Mouse (Mus musculus) forebrain, embryonic 13.5 days (tissue): ENCODE results near the gene Dok3. TPM values are rescaled to one million over a fixed set of nuclear protein-coding genes. Genes with fewer than 3 reads are reported as not detected.
"Not testable (repeated sequence)": the region's sequence is repeated elsewhere in the genome, so short reads cannot be mapped to it uniquely, and the experiment has no call there.

ENCODE experiments used
- ATAC-seq: fragments of 200-750 bp; cut with Nextera tagmentation; 2 replicates; pipeline ENCODE4 v1.8.0; 2017
- H3K27ac ChIP-seq: fragments of 300-500 bp; sonication (generic); 2 replicates; pipeline ENCODE4 v1.5.1; 2015; ENCODE audit warnings: inconsistent platforms, mild to moderate bottlenecking, moderate library complexity
- H3K27me3 ChIP-seq: fragments of 300-500 bp; sonication (generic); 2 replicates; pipeline ENCODE4 v1.6.1; 2015; ENCODE audit warnings: mild to moderate bottlenecking, inconsistent platforms
- H3K36me3 ChIP-seq: fragments of 300-500 bp; sonication (generic); 2 replicates; pipeline ENCODE4 v1.6.1; 2015; ENCODE audit warnings: mild to moderate bottlenecking, inconsistent platforms; ENCODE audit not compliant: poor library complexity, severe bottlenecking
- H3K4me1 ChIP-seq: fragments of 300-500 bp; sonication (generic); 2 replicates; pipeline ENCODE4 v1.6.1; 2015; ENCODE audit warnings: inconsistent platforms
- H3K4me2 ChIP-seq: fragments of 300-500 bp; sonication (generic); 2 replicates; pipeline ENCODE4 v1.6.1; 2015; ENCODE audit warnings: inconsistent platforms, mild to moderate bottlenecking, moderate library complexity
- H3K4me3 ChIP-seq: fragments of 300-500 bp; sonication (generic); 2 replicates; pipeline ENCODE4 v1.5.1; 2015; ENCODE audit warnings: mild to moderate bottlenecking, inconsistent platforms
- H3K9ac ChIP-seq: fragments of 300-500 bp; sonication (generic); 2 replicates; pipeline ENCODE4 v1.6.1; 2015; ENCODE audit warnings: mild to moderate bottlenecking, inconsistent platforms
- H3K9me3 ChIP-seq: fragments of 300-500 bp; sonication (generic); replicated peaks from 2 replicates; pipeline ENCODE4 v1.6.1; 2016; ENCODE audit warnings: inconsistent platforms
- WGBS: fragments of 180-500 bp; shearing (Covaris S2); methylation state at CpG from one replicate; pipeline ENCODE4 v1.1.7; 2015; 5-methylcytosine and 5-hydroxymethylcytosine counted together
- polyA plus RNA-seq: library from polyadenylated mRNA; unstranded; fragments of >200 nt; fragmentation: Nextera tagmentation; extraction: Ambion mirVana; gene quantifications from 2 replicates; pipeline ENCODE4 v1.2.1, GENCODE M21; 2015

Gene Dok3
- 2.1 and 3.7 TPM in 2 replicates for polyA plus RNA-seq

GRCm38 (mm10) chr13:55529198-55529915 is at the start of gene Dok3:
Gene Dok3 (minus strand): TSS chr13:55529296.
- WGBS = 87% methylated on average over 8 of the region's 8 CpGs
- Histone ChIP-seq H3K36me3 (peaks cover 64% of the 10 kb centered on the region), H3K27ac (no peak within 1 kb of the TSS), H3K9me3 (no peaks in the 10 kb centered on the region), H3K9ac (no peak within 1 kb of the TSS; the same call in 1 of the 2 replicates), H3K4me3 (no peak within 1 kb of the TSS), H3K4me2 (no peak within 1 kb of the TSS), H3K4me1 (no peaks in the 10 kb centered on the region), H3K27me3 (no peaks in the 10 kb centered on the region)
- no peak for ATAC-seq

DNA sequence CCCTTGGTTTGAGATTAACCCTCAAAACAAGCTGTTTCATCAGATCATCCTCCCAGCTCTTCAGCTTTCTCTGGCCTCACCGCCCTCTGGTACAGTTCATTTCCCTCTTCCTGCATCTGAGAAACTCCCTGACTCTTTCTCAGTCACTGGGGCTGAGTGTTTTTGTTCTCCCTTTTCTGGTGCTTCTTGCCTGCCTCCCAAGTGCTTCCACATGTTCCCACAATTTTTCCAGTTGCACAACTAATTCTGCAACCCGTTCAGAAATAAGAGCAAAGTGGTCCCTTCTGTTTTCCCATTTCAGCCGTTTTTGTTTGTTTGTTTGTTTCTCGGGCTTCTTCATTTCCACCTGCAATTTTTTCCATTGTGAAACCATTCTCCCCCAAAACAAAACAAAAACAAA is 49.0 kb upstream of the Dok3 start:
- peaks cover 4% of the 10 kb centered on the region; the same call in 1 of the 2 replicates for H3K9me3 ChIP-seq
- H3K4me3 ChIP-seq = no peak overlapping the region
- H3K4me2 ChIP-seq = no peak overlapping the region
- no peak overlapping the region for H3K9ac ChIP-seq
- no peaks in the 10 kb centered on the region for H3K27me3 ChIP-seq
- 85% methylated on average over 4 of the region's 4 CpGs for WGBS
- H3K36me3 ChIP-seq = no peaks in the 10 kb centered on the region
- H3K4me1 ChIP-seq = no peaks in the 10 kb centered on the region
- no peak for ATAC-seq
- H3K27ac ChIP-seq = no peak overlapping the region

GRCm38 (mm10) chr13:55576872-55577271 is 47.8 kb upstream of the Dok3 start:
- not testable (repeated sequence) for H3K4me1 ChIP-seq, H3K9me3 ChIP-seq, ATAC-seq, H3K4me2 ChIP-seq, H3K27me3 ChIP-seq, H3K36me3 ChIP-seq, H3K27ac ChIP-seq, H3K9ac ChIP-seq, H3K4me3 ChIP-seq
- WGBS = 85% methylated on average over 7 of the region's 7 CpGs

DNA sequence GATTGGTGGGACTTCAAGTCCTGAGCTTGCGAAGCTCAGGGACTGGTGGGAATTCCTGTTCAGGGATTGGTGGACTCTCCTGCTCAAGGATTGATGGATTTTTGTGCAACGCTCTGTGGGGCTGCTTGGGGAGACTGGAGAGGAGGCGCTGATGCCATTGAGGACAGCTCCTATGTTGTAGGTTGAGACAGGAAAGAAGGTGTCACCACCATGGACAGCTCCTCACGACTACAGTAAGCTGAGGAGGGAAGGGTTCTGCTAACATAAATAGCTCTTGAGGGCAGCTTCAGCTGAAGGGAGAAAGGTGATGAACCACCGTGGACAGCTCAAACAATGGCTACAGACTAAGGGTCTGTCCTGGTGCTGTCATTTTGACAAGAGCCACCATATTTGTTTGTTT is 46.8 kb upstream of the Dok3 start:
- Histone ChIP-seq H3K4me2 (no peak overlapping the region), H3K27me3 (no peaks in the 10 kb centered on the region), H3K9ac (no peak overlapping the region), H3K4me1 (peaks cover 10% of the 10 kb centered on the region), H3K9me3 (peaks cover 4% of the 10 kb centered on the region; the same call in 1 of the 2 replicates), H3K36me3 (no peaks in the 10 kb centered on the region), H3K27ac (no peak overlapping the region), H3K4me3 (no peak overlapping the region)
- 60% methylated on average over 5 of the region's 5 CpGs for WGBS
- no peak for ATAC-seq

GRCm38 (mm10) chr13:55574321-55574720 is 45.2 kb upstream of the Dok3 start:
- Histone ChIP-seq H3K27me3 (no peaks in the 10 kb centered on the region), H3K4me2 (no peak overlapping the region), H3K4me3 (no peak overlapping the region), H3K9me3 (peaks cover 4% of the 10 kb centered on the region; the same call in 1 of the 2 replicates), H3K9ac (no peak overlapping the region), H3K36me3 (no peaks in the 10 kb centered on the region), H3K4me1 (peaks cover 17% of the 10 kb centered on the region), H3K27ac (no peak overlapping the region)
- no peak for ATAC-seq
- 68% methylated on average over 5 of the region's 5 CpGs for WGBS

- H3K4me2 ChIP-seq = no peak within 1 kb of the TSS
- WGBS = 100% methylated on average over 2 of the region's 2 CpGs
Observed at GRCm38 (mm10) chr13:55573432-55573831, 44.3 kb upstream of the Dok3 start, which contains the start of gene Tmed9. Gene Tmed9 (plus strand): TSS chr13:55573732.

GRCm38 (mm10) chr13:55571977-55572376 is 42.9 kb upstream of the Dok3 start:
- peaks cover 14% of the 10 kb centered on the region for H3K36me3 ChIP-seq
- ATAC-seq = no peak
- WGBS = 88% methylated on average over 2 of the region's 2 CpGs

More at GRCm38 (mm10) chr13:55573432-55573831, 44.3 kb upstream of the Dok3 start, which contains the start of gene Tmed9:
- no peak within 1 kb of the TSS for H3K27ac ChIP-seq
- H3K4me3 ChIP-seq = no peak within 1 kb of the TSS
- H3K36me3 ChIP-seq = peaks cover 2% of the 10 kb centered on the region
- no peak for ATAC-seq
- no peaks in the 10 kb centered on the region for H3K27me3 ChIP-seq
- H3K4me1 ChIP-seq = peaks cover 25% of the 10 kb centered on the region
- no peaks in the 10 kb centered on the region for H3K9me3 ChIP-seq
- H3K9ac ChIP-seq = no peak within 1 kb of the TSS

GRCm38 (mm10) chr13:55571027-55571751 is 42.1 kb upstream of the Dok3 start, which contains the start of gene Fam193b:
Gene Fam193b (minus strand): TSS chr13:55571120.
- Histone ChIP-seq H3K4me3 (peak within 1 kb of the TSS; percentile 96), H3K9me3 (no peaks in the 10 kb centered on the region), H3K36me3 (peaks cover 21% of the 10 kb centered on the region), H3K4me2 (peak within 1 kb of the TSS; percentile 98), H3K9ac (peak within 1 kb of the TSS; percentile 99), H3K4me1 (peaks cover 39% of the 10 kb centered on the region), H3K27me3 (no peaks in the 10 kb centered on the region), H3K27ac (peak within 1 kb of the TSS; percentile 91)
- peak; percentile 93 for ATAC-seq
- 3% methylated on average over 30 of the region's 47 CpGs for WGBS

More at GRCm38 (mm10) chr13:55571977-55572376, 42.9 kb upstream of the Dok3 start:
- Histone ChIP-seq H3K4me2 (peak overlapping the region; percentile 30), H3K27ac (no peak overlapping the region), H3K4me3 (peak overlapping the region; percentile 96; the same call in 1 of the 2 replicates), H3K9me3 (no peaks in the 10 kb centered on the region), H3K4me1 (peaks cover 35% of the 10 kb centered on the region), H3K9ac (no peak overlapping the region), H3K27me3 (no peaks in the 10 kb centered on the region)

- Histone ChIP-seq H3K27ac (peak overlapping the region; percentile 91), H3K27me3 (no peaks in the 10 kb centered on the region), H3K9ac (peak overlapping the region; percentile 99), H3K4me1 (peaks cover 39% of the 10 kb centered on the region), H3K4me2 (peak overlapping the region; percentile 98), H3K9me3 (no peaks in the 10 kb centered on the region), H3K4me3 (peak overlapping the region; percentile 96), H3K36me3 (peaks cover 27% of the 10 kb centered on the region)
- ATAC-seq = peak; percentile 74
- 0% methylated on average over 40 of the region's 47 CpGs for WGBS
Observed at GRCm38 (mm10) chr13:55570286-55570973, 41.3 kb upstream of the Dok3 start.

DNA sequence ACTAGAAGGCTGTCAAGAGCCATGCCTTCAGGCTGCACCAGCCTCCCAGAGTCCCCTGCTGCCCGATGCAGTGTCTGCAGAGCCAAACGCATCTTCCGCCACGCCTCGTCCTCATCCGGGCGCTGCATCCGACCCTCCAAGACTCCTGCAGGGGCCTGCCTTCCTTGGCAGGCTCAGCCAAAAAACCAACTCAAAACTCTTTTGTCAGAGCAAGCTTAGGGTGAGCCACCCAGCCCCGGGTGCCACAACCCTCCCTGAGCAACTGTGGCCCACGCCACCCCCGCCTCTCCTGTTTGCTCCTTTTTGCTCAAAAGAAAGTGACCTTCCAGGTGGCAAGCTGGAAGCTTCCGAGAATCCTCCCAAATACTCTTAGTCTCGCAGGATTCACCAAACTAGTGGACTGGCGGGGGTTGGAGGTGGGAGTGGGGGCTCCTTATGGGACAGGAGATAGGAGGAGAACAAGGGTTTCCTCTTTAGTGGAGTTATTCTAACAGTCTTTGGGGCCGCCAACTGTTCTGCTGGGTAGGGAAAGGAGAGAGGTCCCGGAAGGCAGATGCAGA is 40.7 kb upstream of the Dok3 start:
- Histone ChIP-seq H3K4me1 (peaks cover 39% of the 10 kb centered on the region), H3K9ac (peak overlapping the region; percentile 99), H3K27me3 (no peaks in the 10 kb centered on the region), H3K4me2 (peak overlapping the region; percentile 98), H3K4me3 (peak overlapping the region; percentile 96), H3K36me3 (peaks cover 31% of the 10 kb centered on the region), H3K9me3 (no peaks in the 10 kb centered on the region), H3K27ac (peak overlapping the region; percentile 91)
- ATAC-seq = no peak
- 2% methylated on average over 16 of the region's 16 CpGs for WGBS

DNA sequence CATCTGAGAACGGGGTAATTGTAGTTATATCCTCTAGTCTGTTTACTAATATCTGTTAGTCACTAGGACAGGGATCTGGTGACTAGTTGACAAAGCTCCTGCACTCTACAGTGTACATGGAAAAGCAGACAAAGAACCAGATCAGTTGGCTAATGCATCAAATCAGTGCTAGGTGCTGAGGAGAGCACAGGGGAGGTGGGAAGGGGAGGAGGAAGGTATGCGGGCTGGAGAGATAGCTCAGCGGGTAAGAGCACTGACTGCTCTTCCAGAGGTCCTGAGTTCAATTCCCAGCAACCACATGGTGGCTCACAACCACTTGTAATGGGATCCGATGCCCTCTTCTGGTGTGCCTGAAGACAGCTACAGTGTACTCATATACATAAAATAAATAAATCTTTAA is 39.4 kb upstream of the Dok3 start:
- H3K9ac ChIP-seq, ATAC-seq, H3K27me3 ChIP-seq, H3K27ac ChIP-seq, H3K4me3 ChIP-seq, H3K4me2 ChIP-seq, H3K9me3 ChIP-seq: not testable (repeated sequence)
- 93% methylated on average over 4 of the region's 4 CpGs for WGBS
- Histone ChIP-seq H3K4me1 (peaks cover 39% of the 10 kb centered on the region), H3K36me3 (peaks cover 41% of the 10 kb centered on the region)
